Mouse (Mus musculus): ENCODE results near the gene Sufu.

The Sufu gene

DNA sequence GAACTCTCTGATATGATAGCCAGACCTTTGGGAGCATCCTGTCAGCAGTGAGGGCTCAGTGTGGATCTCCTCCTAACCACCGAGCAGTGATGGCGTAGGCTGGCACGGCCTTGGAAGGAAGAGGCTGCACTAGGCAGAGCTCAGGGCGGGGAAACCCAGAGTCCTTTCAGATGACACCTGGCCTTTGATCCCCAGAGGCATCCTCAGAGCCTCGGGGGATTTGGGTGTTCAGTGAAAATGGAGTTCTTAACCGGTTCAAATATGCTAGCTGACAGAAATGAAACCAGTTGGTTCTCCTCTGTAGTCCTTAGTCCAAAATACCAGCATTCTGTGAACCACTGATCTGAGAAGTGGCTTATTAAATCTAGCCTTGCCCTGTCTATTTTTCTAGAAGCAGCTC is 69.5 kb downstream of the Sufu start:
- no peak for DNase-seq (ENCODE audit: low spot score)

DNA sequence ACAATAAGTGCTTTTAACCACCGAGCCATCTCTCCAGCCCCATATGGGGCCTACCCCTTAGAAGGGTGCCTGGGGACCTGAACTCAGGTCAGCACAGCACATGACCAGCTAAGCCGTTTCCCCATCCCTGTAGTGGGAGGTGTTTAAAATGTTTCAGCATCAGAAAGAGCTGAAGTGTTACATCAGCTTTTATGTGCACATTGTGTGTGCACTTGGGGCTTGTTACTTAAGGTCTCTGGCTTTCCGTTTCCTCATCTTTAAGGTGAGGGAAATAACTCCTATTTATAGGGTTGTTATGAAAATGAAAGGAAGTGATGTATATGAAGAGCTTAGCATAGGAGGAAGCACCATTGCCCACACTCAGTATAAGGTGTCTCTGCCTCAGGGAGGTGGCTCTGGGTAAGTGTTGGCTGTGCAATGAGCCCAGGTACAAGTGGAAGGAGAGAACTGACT is 70.4 kb downstream of the Sufu start:
- no peak for DNase-seq (ENCODE audit: low spot score)

DNA sequence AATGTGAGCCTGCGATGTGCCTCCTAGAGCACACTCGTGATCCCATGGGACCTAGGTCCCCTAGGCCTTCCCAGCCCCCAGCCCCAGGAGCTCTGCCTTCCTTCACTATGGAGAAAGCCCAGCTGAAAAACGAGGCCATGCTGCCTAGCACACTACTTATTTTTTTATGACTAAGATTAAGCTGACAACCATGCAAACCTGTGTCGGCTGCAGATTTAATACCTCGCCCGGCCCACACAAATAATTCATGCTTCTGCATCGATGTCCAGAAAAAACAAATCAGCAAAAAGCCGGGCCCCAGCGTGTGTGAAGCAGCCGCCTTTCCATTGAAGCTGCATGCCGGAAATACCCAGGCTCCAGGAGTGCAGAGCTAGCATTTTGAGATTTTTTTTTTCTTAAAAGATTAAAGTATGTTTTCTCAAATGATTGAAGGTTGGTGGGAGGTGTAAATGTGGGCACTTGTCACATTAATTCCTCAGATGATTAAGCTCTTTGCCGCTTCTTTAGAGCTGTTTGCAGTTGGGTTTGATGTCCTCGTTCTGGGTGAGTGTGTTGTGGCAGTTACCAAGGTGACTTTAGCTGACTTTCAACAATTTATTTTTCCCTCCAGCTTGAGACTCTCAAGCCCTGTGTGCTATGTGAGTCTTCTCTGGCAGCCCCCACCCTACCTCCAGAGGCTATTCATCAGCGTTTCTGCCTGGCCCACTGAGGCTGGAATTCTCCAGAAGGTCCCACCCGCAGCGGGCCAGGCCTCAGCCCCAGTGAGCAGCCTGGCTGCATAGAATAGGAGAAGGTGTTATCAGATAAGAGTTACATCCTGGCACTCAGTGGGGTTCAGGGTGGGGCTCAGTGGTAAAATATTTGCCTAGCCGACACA is 73.9 kb downstream of the Sufu start:
- no peak for DNase-seq (ENCODE audit: low spot score)

DNA sequence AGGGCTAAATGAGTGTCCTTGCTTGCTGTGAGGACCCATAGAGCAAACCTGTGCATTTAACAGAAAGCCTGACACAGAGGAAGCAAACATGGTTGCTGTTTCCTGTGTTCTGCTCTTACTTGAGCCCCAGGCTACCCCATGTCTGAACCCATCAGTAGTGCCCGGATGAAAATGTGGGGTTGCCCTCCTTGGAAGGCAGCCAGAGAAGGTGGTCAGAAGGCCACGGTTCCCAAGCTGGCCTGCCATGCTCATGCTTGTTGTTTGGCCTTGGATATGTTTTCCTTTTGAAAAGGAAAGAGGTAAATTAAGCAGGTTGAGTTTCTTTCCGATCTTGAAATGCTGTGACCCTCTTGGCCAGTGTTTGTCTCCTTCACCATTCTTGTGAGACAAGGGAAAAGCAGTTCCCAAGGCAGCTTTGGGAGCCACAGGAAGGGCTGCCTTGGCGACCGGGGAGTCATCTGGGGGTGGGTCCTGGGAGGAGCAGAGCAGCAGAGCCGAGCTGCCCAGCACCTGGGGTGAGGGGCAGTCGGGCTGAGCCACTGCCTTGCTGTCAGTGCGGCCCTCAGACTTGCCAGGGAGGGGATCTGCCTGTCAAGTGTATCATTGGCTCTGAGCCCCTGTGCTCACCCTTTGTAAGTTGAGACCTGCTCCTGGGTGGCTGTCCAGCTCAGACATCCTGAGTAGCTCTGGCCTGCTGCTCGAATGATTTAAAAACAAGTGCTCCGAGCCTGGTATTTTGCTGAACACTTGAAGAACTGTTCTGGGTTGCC is 74.8 kb downstream of the Sufu start:
- DNase-seq (ENCODE audit: low spot score), result no peak

DNA sequence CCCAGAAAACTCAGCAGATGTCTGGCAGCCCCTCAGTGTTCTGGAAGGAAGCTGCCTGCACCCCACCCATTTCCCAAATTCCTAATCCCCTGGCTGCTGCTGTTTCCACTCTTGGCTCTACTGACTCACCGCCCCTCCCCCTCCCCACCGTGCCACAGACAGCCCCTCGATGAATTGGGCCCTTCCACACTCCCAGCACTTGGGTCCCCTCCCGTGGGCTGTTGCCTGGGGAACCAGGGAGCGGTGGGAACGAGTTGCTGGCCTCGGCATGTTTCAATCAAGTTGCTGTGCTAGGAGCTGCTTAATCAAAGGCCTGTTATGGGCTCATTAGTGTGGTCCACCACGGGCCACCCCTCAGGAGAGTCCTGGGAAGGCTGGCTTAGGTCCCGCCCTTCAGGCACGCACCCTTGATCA is 80.7 kb downstream of the Sufu start:
- no peak for DNase-seq (ENCODE audit: low spot score)

DNA sequence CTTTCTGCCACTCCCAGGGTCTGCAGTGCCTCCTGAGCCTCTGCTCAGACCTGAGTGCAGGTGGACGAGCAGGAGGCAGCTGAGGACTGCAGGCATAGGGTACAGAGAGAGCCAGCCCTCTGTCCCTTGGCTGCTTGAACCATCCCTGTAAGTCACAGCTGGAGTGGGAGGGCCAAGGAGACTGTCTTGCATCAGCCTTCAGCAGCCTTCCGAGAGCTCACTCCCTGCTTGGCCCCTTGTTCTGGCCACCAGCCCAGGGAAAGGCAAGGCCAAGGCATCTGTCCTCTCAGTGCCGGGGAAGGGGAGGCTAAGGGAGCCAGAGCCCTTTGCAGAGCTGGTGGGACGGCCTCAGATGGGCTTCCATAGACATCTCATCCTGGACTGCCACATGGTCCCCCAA is 81.5 kb downstream of the Sufu start:
- DNase-seq (ENCODE audit: low spot score), result no peak

DNA sequence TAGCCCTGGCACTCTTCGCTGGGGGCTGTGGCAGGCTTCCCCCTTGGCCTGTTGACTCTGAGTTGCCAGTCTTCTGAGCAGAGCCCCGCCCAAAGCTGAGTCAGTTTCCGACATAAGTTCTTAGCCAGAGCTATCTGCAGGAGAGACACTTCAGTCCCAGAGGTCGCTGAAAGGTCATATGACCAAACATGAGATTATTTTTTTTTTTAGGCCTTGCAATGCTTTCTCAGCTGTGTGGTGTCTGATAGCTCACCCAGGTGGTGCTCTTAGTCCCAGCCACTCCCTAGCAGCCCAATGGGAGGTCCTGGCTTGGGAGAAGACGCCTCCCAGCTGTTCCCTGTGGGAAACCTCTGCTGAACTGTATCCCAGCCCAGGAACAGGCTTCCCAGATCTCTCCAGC is 82.1 kb downstream of the Sufu start:
- DNase-seq (ENCODE audit: low spot score), result peak; percentile 62

DNA sequence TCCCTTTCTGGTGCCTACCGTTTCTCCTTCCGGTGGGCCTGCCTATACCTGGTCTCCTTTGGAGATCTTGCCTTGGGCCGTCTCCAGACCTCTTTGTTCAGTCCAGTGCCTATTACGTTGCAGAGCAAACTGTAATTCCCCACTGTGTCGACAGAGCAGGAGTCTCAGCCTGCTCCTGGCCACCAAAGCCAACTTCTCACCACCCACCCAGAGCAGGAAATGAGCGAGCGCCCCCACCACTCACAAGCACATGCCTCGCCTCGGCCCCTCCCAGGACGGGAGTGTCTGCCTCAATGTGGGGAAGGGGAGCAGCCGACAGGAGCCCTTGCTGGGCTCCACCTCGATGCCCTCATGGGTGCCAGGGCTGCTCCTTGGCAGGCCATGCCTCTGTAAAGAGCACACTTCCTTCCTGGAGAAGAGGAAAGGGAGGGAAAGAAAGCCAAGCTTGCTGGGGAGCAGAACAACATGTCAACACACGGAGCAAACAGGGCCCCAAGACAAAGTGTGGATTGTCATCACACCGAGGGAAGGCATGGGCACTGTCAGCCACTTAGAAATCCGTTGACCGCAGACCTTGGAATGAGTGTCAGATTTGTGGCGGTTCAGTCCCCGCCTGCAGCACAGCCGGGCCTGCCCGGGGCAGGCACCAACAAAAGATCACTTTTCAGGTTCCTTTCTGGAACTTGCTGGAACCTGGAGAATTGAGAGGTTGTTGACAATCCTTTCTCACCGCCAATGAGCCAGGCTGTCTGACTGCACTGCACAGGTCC is 82.8 kb downstream of the Sufu start:
- no peak for DNase-seq (ENCODE audit: low spot score)

DNA sequence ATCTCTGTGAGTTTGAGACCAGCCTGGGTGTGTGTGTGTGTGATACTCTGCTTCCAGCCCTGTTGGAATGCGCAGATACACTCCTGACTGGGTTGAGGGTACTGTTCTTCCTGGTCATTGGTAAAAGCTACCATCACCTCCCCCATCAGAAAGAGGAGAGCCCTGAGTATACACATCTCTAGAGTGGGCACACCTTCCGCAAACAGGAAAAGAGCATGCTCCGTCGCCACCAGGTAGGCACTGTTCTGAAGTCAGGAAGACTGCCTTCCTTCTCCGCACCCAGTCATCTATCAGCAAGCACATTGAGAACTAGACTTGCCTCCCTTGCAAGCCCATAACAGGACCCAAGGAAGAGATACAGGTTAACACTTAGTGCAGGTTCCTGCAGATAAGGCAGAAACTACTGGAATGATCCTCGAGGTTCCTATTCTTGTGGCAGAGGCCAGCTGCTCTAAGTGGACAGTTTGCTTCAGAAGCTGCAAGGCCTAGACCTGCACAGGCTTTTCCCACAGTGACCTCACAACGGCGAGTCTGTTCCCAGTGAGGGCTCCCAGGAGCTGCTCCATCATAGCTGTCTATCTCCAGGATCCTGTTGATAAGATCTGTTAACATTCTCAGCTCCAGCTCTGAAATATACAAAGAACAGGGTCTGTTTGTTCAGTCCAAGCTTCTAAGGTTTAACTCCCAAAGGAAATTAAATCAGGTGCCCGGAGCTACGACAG is 84.1 kb downstream of the Sufu start:
- no peak for DNase-seq (ENCODE audit: low spot score)

DNA sequence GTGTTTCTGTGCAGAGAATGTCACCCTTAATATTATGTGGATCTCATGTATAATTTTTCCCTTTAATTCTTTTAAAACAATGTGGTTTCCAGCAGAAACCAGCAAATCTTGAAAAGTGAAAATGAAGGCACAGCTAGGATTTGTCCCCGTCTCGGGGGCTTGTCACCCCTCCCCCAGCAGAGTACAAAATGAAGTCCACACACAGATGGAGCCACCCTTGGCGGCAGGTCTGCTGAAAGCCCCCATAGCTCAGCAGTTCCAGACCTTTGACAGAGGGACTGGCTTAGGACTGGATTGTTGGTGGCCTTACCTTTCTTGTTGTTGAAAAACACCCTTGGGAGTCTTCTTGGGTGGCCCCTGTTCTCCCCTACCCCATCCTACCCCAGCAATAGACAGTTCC is 84.7 kb downstream of the Sufu start:
- no peak for DNase-seq (ENCODE audit: low spot score)

DNA sequence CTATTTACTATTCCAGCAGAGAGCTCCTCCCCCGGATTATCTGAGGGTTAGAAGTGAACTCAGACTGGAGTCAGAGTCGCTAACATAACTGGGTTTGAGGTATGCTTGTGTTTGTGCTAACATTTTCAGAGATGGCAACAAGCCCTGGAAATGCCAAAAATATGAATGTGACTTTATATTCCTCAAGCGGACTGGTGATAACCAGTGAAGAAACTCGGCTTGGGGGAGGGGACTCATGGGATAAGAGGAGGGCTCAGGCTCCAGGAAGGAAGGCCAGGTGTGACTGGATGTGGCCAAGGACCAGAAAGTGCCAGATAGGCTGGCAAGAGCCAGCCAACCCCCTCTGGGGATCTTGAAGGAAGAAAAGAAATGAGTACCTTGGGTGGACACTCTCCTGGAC is 85.1 kb downstream of the Sufu start:
- DNase-seq (ENCODE audit: low spot score), result no peak

DNA sequence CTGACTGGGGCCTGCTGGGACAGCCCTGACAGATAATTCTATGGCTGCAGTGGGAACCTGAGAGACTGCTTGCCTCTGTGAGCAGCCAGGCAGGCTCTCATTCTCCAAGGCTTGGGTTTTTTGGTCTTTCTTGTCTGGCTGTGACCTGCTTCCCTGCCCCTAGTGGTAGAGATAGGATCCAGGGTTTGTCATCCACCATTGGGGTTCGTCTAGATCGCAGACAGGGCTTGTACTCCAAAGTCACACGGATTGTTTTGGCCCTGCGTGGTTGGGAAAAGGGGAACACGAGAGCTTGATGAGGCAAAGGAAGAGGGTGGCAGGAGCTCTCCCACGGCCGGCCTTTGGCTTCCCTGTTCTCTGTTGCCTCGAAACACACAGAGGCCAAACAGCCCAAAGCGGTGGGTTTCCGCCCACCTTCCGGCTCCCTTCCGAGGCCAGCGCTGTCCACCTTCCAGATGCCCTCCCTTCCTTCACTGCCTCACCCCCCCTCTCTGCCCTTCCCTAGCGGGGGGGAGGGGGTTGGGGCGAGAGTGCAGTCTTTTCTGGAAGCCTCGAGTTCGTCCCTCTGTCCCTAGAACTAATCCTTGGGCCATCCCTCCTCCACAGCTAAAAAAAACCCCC is 86.3 kb downstream of the Sufu start:
- no peak for DNase-seq (ENCODE audit: low spot score)

DNA sequence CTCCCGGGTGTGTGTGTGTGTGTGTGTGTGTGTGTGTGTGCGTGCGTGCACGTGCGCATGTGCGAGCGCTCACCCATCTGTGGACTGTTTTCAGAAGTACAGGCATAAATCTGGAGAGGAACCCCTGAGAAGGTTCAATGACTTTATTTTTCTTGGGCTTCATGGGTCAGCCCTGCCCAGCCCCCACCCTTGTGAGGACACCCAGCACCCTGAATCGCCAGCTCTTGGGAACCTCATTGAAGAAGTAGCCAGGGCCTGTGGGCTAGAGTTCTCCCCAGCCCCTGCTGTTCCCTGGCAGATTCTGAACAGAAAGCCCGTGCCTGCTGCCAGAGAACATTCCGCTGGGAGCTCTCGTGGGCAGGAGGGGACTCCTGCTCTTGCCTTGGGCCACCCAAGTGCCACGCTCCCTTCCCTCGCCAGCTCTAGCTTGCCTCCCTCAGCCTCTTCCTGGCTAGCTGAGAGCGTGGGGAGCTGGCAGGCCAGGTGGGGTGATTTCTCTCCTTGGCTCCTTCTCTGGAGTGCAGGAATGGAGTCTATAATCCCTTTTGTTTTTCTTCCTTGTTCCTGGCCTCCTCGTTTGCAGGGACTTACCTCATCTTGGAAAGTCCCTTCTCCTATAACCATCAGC is 87.1 kb downstream of the Sufu start:
- DNase-seq (ENCODE audit: low spot score), result no peak

DNA sequence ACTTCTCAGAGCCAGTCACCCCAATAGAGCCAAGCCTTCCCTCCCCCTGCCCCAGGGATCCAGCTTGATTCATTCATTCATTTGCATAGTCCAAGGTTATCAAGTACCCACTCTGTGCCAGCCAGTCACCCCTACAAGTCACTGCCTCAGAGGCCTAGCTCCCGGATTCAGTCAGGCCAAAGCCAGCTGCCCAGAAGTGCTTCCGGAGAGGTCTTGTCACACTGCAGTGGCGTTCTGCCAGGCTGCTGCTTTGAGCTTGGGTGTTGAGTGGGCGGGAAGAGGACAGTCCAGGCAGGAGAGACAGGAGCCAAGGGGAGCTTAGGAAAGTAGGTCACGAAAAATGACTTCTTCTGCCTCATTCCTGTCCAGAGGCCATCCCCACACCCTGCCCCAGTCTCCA is 87.8 kb downstream of the Sufu start:
- no peak for DNase-seq (ENCODE audit: low spot score)

DNA sequence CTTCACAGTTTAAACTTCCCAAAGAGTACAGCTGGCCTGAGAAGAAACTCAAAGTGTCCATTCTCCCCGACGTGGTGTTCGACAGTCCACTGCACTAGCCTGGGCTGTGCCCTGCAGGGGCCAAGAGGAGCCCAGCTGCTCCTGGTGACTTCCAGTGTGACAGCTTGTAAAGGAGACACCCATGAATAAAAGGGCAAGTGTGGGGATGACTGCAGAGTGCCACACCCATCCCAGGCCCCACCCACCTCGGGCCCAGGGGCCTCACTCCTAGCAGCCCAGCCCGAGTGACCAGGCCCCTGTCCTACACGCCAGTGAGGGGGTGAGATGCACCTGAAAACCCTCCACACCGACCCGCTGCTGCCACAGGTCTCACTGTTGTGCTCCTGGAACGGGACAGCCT is 89.2 kb downstream of the Sufu start:
- DNase-seq (ENCODE audit: low spot score), result no peak

DNA sequence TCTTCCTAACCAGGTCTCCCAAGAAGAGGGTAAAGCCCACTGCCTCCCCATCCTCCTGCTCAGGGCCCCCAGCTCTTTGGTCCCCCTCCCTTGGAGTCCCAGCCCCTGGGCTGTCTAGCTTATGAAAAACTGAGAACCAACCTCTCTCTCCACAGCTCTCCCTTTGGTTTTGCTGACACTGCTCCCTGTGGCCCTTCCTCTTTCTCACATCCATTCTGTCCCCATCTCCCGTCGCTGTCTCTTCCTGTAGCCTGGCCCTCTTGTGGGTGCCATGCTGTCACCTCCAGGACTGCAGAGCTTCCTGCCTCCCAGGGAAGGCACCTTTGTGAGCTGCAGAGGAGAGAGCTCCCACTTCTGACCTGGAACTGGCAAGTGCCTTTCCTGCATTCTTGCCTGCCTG is 90.0 kb downstream of the Sufu start:
- no peak for DNase-seq (ENCODE audit: low spot score)

DNA sequence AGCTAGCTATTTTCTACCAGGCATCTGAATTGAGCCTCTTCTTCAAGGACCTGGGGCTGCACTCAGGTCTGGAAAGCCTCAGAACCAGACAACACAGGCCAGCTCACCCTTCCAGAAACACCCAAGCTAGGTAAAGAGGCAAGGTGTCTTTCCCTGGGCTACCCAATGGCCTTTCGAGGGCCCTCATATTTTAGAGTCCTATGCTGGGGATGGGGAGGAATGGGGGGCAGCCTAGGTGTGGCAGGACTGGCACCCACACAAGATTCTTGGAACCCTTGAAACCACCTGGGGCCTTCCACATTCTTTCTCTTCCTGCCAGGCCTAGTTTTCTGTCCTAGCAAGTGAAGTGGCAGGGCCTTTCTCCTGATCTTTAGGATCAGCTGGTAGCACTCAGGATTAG is 92.8 kb downstream of the Sufu start:
- DNase-seq (ENCODE audit: low spot score), result no peak

DNA sequence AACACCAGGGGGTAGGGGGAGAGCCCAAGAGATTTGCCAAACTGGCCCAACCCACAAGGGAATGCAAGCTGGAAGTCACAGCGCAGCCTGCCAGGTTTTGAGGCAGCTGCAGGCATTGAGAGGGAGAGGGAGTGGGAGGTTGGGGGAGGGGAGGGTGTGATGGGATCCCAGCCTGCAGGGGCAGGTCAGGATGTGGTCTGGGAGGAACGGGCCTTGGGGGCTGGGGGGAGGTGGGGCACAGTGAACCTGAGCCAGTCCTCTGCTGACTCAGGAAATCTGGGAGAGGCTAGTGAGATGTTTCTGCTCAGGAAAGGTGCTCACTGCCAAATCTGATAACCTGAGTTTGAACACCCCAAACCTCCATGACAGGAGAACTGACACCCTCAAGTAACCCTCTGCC is 93.9 kb downstream of the Sufu start:
- peak; percentile 62 for DNase-seq (ENCODE audit: low spot score)

DNA sequence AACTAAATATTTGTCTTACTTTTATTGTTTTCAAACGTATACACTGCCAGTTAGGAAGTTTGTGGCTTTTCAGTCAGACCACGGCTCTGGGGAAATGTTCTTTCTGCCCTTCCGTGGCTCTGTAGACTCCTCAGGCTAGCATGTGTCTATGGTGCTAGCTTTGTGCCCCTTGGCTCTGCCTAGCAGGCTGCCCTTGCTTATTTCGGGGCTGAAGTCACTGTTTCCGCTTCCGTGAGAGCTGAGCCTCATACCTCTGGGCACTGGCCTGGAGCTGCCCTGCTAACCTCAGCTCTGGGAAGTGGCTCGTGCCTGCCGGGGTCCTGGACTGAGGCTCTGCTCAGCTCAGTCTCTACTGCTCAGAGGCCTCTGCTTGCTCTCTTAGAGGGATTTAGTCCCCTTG is 98.4 kb downstream of the Sufu start:
- no peak for DNase-seq (ENCODE audit: low spot score)

DNA sequence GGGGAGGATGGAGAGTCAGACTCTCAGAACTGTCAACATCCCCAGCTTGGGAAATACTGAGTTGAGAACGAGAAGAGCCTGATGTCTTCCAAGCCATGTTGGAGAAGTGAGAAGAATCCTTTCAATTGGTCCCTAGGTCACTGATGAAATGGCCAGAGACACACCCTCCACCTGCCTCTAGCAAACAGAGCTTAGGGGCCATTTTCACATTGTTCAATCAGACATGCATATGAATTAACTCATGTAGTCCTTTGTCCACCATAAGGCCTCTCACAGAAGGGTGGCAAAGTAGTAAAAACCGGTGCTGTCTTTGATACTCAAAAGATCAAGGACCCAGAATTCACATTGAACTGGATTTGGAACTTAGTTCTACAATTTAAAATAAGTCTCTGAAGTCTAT is 100.5 kb downstream of the Sufu start:
- no peak for DNase-seq (ENCODE audit: low spot score)

DNA sequence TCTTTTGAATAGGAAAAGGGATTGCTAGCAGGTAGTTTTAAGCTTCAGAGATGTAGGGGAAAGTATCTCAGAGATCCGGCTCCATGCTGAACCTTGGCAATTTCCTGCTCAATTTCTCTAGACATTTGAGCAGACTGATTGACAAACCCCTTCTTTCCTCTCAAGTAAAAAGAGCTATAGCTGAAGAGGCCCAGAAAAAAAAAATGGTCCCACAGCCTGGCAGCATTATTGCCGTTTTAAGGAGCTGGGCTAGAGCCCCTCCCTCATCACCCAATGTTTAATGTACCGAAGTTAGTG is 102.8 kb downstream of the Sufu start:
- DNase-seq (ENCODE audit: low spot score), result no peak
